Mouse (Mus musculus): Measurements from ENCODE around the gene Lsm4.
A peak's percentile ranks its signal among the peaks of the same experiment; 100 is the strongest.

The Lsm4 gene

DNA sequence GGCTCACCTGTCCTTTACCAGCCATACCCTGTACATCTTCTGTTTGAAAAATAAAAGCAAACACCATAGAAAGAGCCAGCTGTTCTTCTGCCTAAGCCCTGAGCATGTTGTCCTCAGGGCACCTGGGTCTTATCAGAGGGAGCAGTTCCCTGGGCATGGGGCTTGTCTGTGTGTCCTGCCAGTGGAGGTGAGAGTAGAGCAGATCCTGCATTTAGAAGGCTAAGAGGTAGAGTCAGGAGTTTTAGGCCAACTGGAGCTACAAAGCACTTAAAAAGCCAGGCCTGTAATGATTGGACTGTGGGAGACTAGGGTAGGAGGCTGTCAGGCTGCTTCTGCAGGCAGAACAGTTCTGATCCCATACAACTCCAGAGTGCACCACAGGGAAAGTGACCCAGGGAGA lies 5.6 kb downstream of the Lsm4 start:
- DNase-seq (ENCODE audit: low read depth, low spot score), result no peak

- DNase-seq (ENCODE audit: low read depth, low spot score), result no peak
Measured at GRCm38 (mm10) chr8:70679404-70679803, 6.4 kb downstream of the Lsm4 start.

DNA sequence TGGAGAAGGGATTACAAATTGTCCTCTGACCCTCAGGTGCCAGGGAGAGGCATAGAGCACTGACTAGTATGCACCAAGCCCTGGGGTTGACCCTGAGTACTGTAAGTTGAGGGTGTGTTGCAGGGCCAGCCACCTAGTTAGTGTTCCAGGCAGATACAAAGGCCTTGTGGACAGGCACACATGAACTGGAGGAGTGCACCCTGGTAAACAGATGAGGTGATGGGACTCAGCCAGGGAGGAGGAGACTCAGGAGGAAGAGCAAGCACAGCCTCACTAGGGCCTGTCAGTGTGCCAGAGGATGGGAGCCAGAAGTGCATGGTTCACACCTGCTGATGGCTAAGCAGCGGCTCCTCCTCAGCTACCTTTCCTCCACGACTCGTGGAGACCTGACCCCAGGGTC lies 7.0 kb downstream of the Lsm4 start:
- DNase-seq (ENCODE audit: low read depth, low spot score), result no peak

GRCm38 (mm10) chr8:70681410-70681809 lies 8.4 kb downstream of the Lsm4 start:
- no peak for DNase-seq (ENCODE audit: low read depth, low spot score)

- DNase-seq (ENCODE audit: low read depth, low spot score), result no peak
Measured at GRCm38 (mm10) chr8:70682193-70682592, 9.1 kb downstream of the Lsm4 start.

- no peak for DNase-seq (ENCODE audit: low read depth, low spot score)
Measured at GRCm38 (mm10) chr8:70682692-70683091, 9.6 kb downstream of the Lsm4 start.

DNA sequence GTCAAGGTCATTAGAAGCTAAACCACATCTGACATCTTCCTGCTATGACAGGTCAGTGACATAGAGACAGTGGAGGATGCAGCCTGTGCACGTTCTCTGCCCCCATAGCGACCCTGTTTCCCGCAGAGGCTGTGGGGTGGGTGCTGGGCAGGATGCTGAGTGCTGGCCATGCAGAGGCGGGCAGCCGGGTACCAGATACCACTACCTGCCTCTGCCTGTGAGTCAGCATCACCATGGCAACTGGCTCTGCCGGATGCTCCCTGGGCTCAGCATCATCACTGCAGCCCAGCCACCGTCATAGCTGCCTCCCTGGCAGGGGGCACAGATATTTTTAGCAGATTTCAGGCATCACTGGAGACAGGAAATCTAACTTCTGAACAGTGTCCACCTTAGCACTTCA lies 11.2 kb downstream of the Lsm4 start:
- DNase-seq (ENCODE audit: low read depth, low spot score), result no peak

DNA sequence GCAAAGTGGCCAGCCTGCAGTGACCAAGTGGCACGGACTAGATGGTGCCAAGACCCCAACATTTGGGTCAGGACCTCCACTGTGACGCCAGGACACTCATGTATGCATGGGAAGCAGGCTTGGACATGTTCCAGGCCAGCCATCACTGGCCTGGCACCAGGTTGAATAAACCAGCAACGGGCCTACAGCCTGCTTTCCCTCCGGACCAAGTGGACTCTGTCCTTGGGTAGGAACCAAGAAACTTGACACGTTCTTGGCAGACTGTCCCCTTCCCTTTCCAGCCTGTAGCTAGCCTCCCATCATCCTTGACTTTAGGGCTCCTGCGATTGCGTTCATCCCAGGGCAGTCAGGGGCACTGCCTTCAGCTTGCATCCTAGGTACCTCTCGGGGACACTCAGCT lies 14.5 kb downstream of the Lsm4 start:
- no peak for DNase-seq (ENCODE audit: low read depth, low spot score)

- no peak for DNase-seq (ENCODE audit: low read depth, low spot score)
Measured at GRCm38 (mm10) chr8:70688136-70688535, 15.1 kb downstream of the Lsm4 start.

GRCm38 (mm10) chr8:70689892-70690390 lies 16.9 kb downstream of the Lsm4 start:
- no peak for DNase-seq (ENCODE audit: low read depth, low spot score)

GRCm38 (mm10) chr8:70691230-70691629 lies 18.2 kb downstream of the Lsm4 start:
- DNase-seq (ENCODE audit: low read depth, low spot score), result no peak

DNA sequence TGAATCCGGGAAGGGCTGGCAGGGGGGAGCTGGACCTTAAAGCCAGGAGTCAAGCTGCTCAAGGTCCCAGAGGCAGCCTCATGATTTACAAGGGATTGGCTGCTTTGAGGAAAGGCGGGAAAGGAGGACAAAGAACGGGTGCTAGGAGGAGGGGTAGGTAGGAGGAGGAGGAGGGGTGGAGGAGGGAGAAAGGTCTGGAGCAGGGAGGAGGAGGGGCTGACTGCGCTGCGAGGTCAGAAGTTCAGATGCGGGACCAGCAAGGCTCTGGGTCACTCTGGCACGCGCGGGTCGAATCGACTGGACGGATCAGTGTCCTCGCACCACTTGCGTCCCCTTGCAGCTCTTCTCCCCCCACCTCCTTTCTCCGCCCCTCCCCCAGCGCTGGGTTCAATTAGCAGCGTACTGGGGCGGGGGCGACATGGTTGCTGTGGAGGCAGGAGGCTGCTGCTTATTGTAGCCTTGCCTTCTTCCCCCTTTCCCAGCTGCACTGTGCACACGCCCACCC lies 18.7 kb downstream of the Lsm4 start:
- DNase-seq (ENCODE audit: low read depth, low spot score), result no peak

- no peak for DNase-seq (ENCODE audit: low read depth, low spot score)
Measured at GRCm38 (mm10) chr8:70693636-70694035, 20.6 kb downstream of the Lsm4 start.

- DNase-seq (ENCODE audit: low read depth, low spot score), result no peak
Measured at GRCm38 (mm10) chr8:70695318-70696018, 22.4 kb downstream of the Lsm4 start.

DNA sequence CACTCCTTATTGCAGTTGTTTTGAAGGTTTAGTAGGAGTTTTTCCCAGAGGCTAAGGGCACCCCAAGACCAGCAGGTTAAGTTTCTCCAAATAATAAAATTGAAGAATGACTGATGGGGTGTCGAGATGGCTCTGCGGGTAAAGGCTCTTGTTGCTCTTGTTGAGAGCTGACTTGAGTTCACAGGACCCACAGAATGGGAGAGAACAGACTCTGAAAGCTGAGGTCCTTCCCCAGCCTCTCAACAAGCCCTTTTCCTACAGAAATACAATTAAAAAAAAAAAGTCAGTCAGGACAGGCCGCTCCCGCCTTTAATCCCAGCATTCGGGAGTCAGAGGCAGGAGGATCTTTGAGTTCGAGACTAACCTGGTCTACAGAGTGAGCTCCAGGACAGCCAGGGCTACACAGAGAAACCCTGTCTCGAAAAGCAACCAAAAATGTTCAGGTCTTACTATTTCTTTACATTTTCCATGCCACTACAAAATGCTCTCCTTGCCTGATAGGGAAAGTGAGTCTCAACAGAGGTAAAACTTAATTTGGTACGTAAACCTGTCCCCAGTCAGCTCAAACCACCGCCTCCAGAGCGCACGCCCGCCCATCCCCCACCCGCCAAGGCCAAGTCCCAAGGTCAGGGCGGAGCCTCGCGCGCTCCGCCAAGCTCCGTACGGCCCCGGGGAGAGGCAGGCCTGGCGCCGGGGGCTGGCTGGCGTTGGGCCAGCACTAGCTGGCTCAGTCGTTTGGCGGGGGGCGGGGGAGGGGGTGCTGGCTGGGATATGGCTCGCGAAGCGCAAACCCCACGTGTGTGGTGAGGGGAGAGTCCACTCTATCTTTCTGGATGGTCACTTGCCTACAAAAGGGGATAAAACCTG lies 23.2 kb downstream of the Lsm4 start:
- DNase-seq (ENCODE audit: low read depth, low spot score), result peak; percentile 80

DNA sequence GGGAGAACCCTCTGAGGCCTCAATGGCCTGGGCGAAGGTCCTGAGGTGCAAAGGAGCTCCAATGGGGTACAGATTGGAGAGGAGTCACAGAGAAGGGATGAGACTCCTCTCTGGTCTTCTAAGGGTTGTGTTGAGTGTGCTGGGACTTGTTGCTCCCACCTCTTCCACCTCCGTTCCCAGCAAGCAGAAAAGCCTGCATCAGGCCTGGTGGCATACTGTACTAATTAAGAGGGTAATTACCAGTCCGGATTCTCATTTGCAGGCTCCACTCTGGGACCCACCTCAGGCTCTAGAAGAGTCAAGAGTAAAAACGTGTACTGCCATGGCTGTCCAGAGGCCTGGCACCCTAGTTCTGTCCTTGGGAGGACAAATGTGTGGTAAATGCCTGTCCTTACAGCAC lies 23.9 kb downstream of the Lsm4 start:
- DNase-seq (ENCODE audit: low read depth, low spot score), result no peak

- DNase-seq (ENCODE audit: low read depth, low spot score), result no peak
Measured at GRCm38 (mm10) chr8:70697366-70698250, 24.6 kb downstream of the Lsm4 start.

GRCm38 (mm10) chr8:70698310-70699109 lies 25.5 kb downstream of the Lsm4 start, which contains the start of gene Jund:
Gene Jund, plus strand, starts transcription at chr8:70698949.
- peak; percentile 99 for DNase-seq (ENCODE audit: low read depth, low spot score)

DNA sequence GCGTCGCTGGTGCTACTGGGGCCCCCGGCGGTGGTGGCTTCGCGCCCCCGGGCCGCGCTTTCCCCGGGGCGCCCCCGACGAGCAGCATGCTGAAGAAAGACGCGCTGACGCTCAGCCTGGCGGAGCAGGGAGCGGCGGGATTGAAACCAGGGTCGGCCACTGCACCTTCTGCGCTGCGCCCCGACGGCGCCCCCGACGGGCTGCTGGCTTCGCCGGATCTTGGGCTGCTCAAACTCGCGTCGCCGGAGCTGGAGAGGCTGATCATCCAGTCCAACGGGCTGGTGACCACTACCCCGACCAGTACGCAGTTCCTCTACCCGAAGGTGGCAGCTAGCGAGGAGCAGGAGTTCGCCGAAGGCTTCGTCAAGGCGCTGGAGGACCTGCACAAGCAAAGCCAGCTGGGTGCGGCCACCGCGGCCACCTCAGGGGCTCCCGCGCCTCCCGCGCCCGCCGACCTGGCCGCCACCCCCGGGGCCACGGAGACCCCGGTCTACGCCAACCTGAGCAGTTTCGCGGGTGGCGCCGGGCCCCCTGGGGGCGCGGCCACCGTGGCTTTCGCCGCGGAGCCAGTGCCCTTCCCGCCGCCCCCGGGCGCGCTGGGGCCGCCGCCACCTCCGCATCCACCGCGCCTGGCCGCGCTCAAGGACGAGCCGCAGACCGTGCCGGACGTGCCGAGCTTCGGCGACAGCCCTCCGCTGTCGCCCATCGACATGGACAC lies 26.2 kb downstream of the Lsm4 start:
- DNase-seq (ENCODE audit: low read depth, low spot score), result peak; percentile 40
